Mouse (Mus musculus): ENCODE data around the gene Slc7a1. TPM values are rescaled to one million over a fixed set of nuclear protein-coding genes. Genes with fewer than 3 reads are reported as not detected.
A peak's percentile ranks its signal among the peaks of the same experiment; 100 is the strongest.

Slc7a1 gene
- polyA plus RNA-seq (2014; fragmentation: Nextera tagmentation; extraction: Ambion mirVana): 22.5 and 23.0 TPM in 2 replicates

DNA sequence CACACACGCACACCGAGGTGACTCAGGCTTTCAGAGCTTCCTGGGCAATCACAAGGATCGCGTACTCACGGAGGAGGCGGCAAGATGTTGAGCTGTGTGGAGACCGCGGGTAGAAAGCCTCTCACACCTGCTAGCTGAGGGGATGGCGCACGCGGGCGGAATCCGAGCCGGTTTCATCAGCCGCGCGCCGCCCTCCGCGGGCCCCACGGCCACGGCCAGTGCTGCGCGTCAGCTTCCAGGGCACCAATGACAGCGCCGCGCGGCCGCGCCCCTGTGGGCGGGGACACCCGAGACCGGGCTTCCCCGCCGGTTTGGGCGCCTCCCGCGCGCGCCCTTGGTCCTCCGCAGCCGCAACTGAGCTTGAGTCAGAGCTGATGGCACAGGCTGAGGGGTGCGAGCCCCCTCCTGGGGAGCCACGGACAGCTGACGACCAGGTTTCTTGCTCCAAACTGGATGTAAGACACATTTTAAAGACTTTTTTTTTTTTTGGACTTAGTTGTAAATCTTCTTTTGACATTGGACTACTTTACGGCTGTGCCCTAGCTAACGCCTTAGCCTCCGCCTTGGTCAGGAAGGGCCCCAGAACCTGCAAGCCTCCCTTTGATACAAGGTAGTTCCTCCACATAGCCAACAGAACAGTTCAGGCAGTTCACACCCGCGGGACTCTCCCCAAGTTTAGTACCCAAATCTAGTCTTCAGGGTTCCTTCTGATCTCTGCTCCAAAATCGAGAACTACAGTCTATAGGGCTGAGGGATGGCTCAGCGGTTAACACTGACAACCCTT lies at the start of gene Slc7a1:
Gene Slc7a1 (minus strand): TSS at position 245 of the 784 bp plus-strand sequence.
- H3K27ac ChIP-seq (replicated peaks in 1 of 2; ENCODE audit: control insufficient read depth in 1 of 2, insufficient read depth in 1 of 2, low read depth in 2 of 2, low read length in 2 of 2): peak within 1 kb of the TSS; percentile 67 to 72; a peak in 3 of 4 replicates
- peak within 1 kb of the TSS; percentile 87 for H3K9ac ChIP-seq (ENCODE audit: low read length)
- peak within 1 kb of the TSS; percentile 97 for H3K4me2 ChIP-seq (ENCODE audit: low read length)
- ATAC-seq (ENCODE audit: insufficient number of reproducible peaks, insufficient read depth, low FRiP score, low read depth): peak; percentile 91
- peaks cover 2 to 13% of the 10 kb centered on the region in 2 experiments; a peak in 3 of 4 replicates for H3K4me1 ChIP-seq (ENCODE audit: control insufficient read depth in 2 of 2, insufficient read depth in 2 of 2, low read length in 2 of 2)
- no peaks in the 10 kb centered on the region for H3K27me3 ChIP-seq (ENCODE audit: control insufficient read depth, insufficient read depth, low read length)
- H3K9me3 ChIP-seq (ENCODE audit: control insufficient read depth, low read length): no peaks in the 10 kb centered on the region
- WGBS: 3% methylated on average over 37 of the region's 52 CpGs
- H3K36me3 ChIP-seq (ENCODE audit: control insufficient read depth, insufficient read depth, low read length): peaks cover 4% of the 10 kb centered on the region; the same call in 1 of the 2 replicates
- peak within 1 kb of the TSS; percentile 86 for H3K4me3 ChIP-seq (ENCODE audit: control insufficient read depth in 1 of 2, insufficient read depth in 1 of 2, low read depth in 1 of 2, low read length in 2 of 2)

DNA sequence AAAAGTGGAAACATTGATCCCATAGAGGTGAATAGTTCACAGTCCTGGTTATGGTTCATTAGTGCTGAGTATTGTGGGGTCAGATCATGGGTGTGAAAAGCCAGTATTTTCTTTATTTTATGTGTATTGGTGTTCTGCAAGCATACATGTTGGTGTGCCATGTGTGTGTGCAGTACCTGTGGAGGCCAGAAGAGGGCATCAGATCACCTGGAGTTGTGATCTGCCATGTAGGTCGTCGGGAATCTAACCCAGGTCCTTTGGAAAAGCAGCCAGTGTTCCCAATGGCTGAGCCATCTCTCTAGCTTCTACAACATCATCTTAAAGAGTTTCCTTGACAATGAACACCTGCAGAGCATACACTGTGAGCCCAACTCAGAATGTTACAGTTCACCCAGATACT lies 45.3 kb upstream of the Slc7a1 start:
- Histone ChIP-seq H3K4me3 (ENCODE audit: control insufficient read depth in 1 of 2, insufficient read depth in 1 of 2, low read depth in 1 of 2, low read length in 2 of 2) (no peak overlapping the region), H3K9me3 (ENCODE audit: control insufficient read depth, low read length) (no peaks in the 10 kb centered on the region), H3K9ac (ENCODE audit: low read length) (no peak overlapping the region), H3K27ac (replicated peaks in 1 of 2; ENCODE audit: control insufficient read depth in 1 of 2, insufficient read depth in 1 of 2, low read depth in 2 of 2, low read length in 2 of 2) (no peak overlapping the region), H3K4me2 (ENCODE audit: low read length) (no peak overlapping the region), H3K4me1 (ENCODE audit: control insufficient read depth in 2 of 2, insufficient read depth in 2 of 2, low read length in 2 of 2) (peaks cover 9 to 13% of the 10 kb centered on the region in 2 experiments), H3K36me3 (ENCODE audit: control insufficient read depth, insufficient read depth, low read length) (no peaks in the 10 kb centered on the region), H3K27me3 (ENCODE audit: control insufficient read depth, insufficient read depth, low read length) (no peaks in the 10 kb centered on the region)
- WGBS: 89% methylated on average over 2 of the region's 2 CpGs
- ATAC-seq (ENCODE audit: insufficient number of reproducible peaks, insufficient read depth, low FRiP score, low read depth): no peak

DNA sequence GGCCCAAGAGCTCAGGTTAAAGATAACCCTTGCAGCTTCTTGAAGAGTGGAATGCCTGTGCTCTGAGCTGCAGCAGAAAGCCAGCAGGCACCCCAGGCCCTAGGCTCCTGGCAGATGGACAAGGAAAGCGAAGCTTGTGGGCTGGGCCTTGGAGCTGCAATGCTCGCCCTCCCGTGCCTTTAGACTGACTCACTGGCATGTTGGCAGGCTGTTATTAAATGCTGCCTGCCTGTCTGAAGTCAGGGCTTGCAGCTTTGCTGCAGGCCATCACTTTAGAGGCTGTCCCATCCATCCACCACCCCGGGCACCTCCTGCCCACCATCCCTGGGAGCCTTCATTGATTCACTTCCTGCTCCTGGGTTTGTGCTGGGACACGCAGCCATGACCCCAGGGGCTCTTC lies 44.0 kb upstream of the Slc7a1 start:
- Histone ChIP-seq H3K27ac (replicated peaks in 1 of 2; ENCODE audit: control insufficient read depth in 1 of 2, insufficient read depth in 1 of 2, low read depth in 2 of 2, low read length in 2 of 2) (peak overlapping the region; percentile 34 to 55), H3K36me3 (ENCODE audit: control insufficient read depth, insufficient read depth, low read length) (no peaks in the 10 kb centered on the region), H3K4me3 (ENCODE audit: control insufficient read depth in 1 of 2, insufficient read depth in 1 of 2, low read depth in 1 of 2, low read length in 2 of 2) (no peak overlapping the region), H3K27me3 (ENCODE audit: control insufficient read depth, insufficient read depth, low read length) (no peaks in the 10 kb centered on the region), H3K4me1 (ENCODE audit: control insufficient read depth in 2 of 2, insufficient read depth in 2 of 2, low read length in 2 of 2) (peaks cover 9 to 13% of the 10 kb centered on the region in 2 experiments), H3K9me3 (ENCODE audit: control insufficient read depth, low read length) (no peaks in the 10 kb centered on the region), H3K4me2 (ENCODE audit: low read length) (no peak overlapping the region), H3K9ac (ENCODE audit: low read length) (no peak overlapping the region)
- 38% methylated on average over 5 of the region's 5 CpGs for WGBS
- ATAC-seq (ENCODE audit: insufficient number of reproducible peaks, insufficient read depth, low FRiP score, low read depth): peak; percentile 70; the same call in 1 of the 2 replicates

DNA sequence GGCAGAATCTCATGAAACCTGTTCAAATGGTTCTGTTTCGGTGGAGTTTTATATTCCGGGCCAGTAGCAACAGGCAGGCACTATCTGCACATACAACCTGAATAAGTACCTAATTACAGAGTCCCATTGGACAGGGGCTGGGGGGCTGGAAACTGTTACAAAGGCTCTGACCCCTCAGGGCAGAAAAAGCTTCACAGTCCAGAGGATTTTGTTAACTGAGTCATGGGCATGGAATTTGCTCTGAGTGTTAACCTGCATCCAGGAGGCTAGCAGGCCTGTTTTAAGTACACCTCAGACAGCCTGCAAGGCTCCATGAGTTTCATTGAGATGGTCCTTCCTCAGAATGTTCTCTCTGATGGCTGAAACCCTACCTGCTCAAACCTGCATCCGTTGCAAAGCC lies 36.0 kb upstream of the Slc7a1 start:
- no peak overlapping the region for H3K4me3 ChIP-seq (ENCODE audit: control insufficient read depth in 1 of 2, insufficient read depth in 1 of 2, low read depth in 1 of 2, low read length in 2 of 2)
- H3K27me3 ChIP-seq (ENCODE audit: control insufficient read depth, insufficient read depth, low read length): no peaks in the 10 kb centered on the region
- no peak overlapping the region for H3K9ac ChIP-seq (ENCODE audit: low read length)
- H3K4me1 ChIP-seq (ENCODE audit: control insufficient read depth in 2 of 2, insufficient read depth in 2 of 2, low read length in 2 of 2): no peaks in the 10 kb centered on the region
- no peak overlapping the region for H3K4me2 ChIP-seq (ENCODE audit: low read length)
- no peaks in the 10 kb centered on the region for H3K36me3 ChIP-seq (ENCODE audit: control insufficient read depth, insufficient read depth, low read length)
- ATAC-seq (ENCODE audit: insufficient number of reproducible peaks, insufficient read depth, low FRiP score, low read depth): no peak
- no peaks in the 10 kb centered on the region for H3K9me3 ChIP-seq (ENCODE audit: control insufficient read depth, low read length)
- 83% methylated on average over 3 of the region's 3 CpGs for whole genome bisulfite sequencing
- H3K27ac ChIP-seq (replicated peaks in 1 of 2; ENCODE audit: control insufficient read depth in 1 of 2, insufficient read depth in 1 of 2, low read depth in 2 of 2, low read length in 2 of 2): no peak overlapping the region

DNA sequence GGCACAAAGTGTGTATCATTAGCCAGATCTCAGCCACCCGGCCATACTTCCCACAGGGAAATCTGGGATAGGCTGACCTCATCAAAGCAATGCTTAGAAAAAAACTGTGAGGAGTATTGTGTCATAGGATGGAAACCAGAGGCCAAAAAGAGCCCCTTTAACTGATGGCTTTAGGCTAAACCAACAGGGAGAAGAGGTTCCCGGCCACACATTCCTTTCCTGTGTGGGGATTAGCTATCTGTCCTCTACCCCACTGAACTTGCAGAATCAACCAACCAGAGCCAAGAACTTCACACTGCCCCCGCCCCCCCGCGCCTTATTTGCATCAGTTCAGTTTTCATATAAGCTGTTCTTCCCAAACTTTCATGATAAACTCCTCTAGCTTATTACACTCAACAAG lies 32.4 kb upstream of the Slc7a1 start:
- no peaks in the 10 kb centered on the region for H3K4me1 ChIP-seq (ENCODE audit: control insufficient read depth in 2 of 2, insufficient read depth in 2 of 2, low read length in 2 of 2)
- H3K9me3 ChIP-seq (ENCODE audit: control insufficient read depth, low read length): no peaks in the 10 kb centered on the region
- H3K4me2 ChIP-seq (ENCODE audit: low read length): no peak overlapping the region
- 66% methylated on average over 5 of the region's 5 CpGs for WGBS
- ATAC-seq (ENCODE audit: insufficient number of reproducible peaks, insufficient read depth, low FRiP score, low read depth): no peak
- no peak overlapping the region for H3K27ac ChIP-seq (replicated peaks in 1 of 2; ENCODE audit: control insufficient read depth in 1 of 2, insufficient read depth in 1 of 2, low read depth in 2 of 2, low read length in 2 of 2)
- no peak overlapping the region for H3K4me3 ChIP-seq (ENCODE audit: control insufficient read depth in 1 of 2, insufficient read depth in 1 of 2, low read depth in 1 of 2, low read length in 2 of 2)
- no peaks in the 10 kb centered on the region for H3K36me3 ChIP-seq (ENCODE audit: control insufficient read depth, insufficient read depth, low read length)
- H3K27me3 ChIP-seq (ENCODE audit: control insufficient read depth, insufficient read depth, low read length): no peaks in the 10 kb centered on the region
- no peak overlapping the region for H3K9ac ChIP-seq (ENCODE audit: low read length)

DNA sequence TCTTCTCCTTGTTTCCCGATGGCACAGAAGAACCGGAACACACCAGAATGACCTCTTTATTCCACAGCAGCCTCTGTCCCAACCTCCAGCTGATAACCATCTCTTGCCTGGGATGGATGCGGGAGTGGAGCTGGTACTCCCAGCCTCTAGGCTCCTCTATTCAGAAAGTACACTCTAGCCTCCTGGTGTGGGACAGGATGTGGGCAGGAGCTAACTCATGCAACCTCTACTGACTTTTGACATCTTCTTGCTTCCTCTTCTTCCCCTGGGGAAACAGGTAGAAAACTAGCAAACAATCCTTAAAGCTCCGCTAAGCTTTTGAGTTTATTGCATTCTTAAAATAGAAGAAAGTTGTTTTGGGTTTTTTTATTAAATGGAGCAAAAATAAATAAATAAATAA lies 29.1 kb upstream of the Slc7a1 start:
- no peaks in the 10 kb centered on the region for H3K36me3 ChIP-seq (ENCODE audit: control insufficient read depth, insufficient read depth, low read length)
- H3K4me3 ChIP-seq (ENCODE audit: control insufficient read depth in 1 of 2, insufficient read depth in 1 of 2, low read depth in 1 of 2, low read length in 2 of 2): no peak overlapping the region
- no peak overlapping the region for H3K27ac ChIP-seq (replicated peaks in 1 of 2; ENCODE audit: control insufficient read depth in 1 of 2, insufficient read depth in 1 of 2, low read depth in 2 of 2, low read length in 2 of 2)
- H3K9ac ChIP-seq (ENCODE audit: low read length): no peak overlapping the region
- no peaks in the 10 kb centered on the region for H3K27me3 ChIP-seq (ENCODE audit: control insufficient read depth, insufficient read depth, low read length)
- H3K4me1 ChIP-seq (ENCODE audit: control insufficient read depth in 2 of 2, insufficient read depth in 2 of 2, low read length in 2 of 2): no peaks in the 10 kb centered on the region
- WGBS: 77% methylated on average over 4 of the region's 4 CpGs
- H3K9me3 ChIP-seq (ENCODE audit: control insufficient read depth, low read length): no peaks in the 10 kb centered on the region
- no peak overlapping the region for H3K4me2 ChIP-seq (ENCODE audit: low read length)
- no peak for ATAC-seq (ENCODE audit: insufficient number of reproducible peaks, insufficient read depth, low FRiP score, low read depth)

DNA sequence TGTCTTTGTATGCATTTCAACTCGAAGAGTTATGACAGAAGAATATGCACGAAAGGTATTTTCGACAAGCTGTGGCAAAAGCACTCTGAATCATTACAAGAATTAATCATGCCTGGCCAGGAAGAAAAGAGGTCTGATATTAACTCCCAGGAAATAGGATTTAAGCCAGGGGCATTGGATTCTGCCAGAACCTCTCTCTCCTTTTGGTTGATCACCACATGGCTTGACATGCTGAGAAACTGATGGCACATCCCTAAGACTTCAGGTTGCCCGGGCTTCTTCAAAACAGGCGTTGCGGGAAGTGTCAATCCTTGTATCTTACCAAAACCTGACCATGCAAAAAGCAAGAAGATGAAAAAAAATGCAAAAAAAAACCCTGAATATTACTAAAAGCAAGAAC lies 25.4 kb upstream of the Slc7a1 start:
- H3K4me2 ChIP-seq (ENCODE audit: low read length): no peak overlapping the region
- WGBS: 85% methylated on average over 6 of the region's 6 CpGs
- no peaks in the 10 kb centered on the region for H3K27me3 ChIP-seq (ENCODE audit: control insufficient read depth, insufficient read depth, low read length)

More for the DNA sequence above, 25.4 kb upstream of the Slc7a1 start:
- H3K9me3 ChIP-seq (ENCODE audit: control insufficient read depth, low read length): no peaks in the 10 kb centered on the region
- no peak overlapping the region for H3K9ac ChIP-seq (ENCODE audit: low read length)
- no peaks in the 10 kb centered on the region for H3K4me1 ChIP-seq (ENCODE audit: control insufficient read depth in 2 of 2, insufficient read depth in 2 of 2, low read length in 2 of 2)
- no peak overlapping the region for H3K4me3 ChIP-seq (ENCODE audit: control insufficient read depth in 1 of 2, insufficient read depth in 1 of 2, low read depth in 1 of 2, low read length in 2 of 2)
- ATAC-seq (ENCODE audit: insufficient number of reproducible peaks, insufficient read depth, low FRiP score, low read depth): no peak
- no peaks in the 10 kb centered on the region for H3K36me3 ChIP-seq (ENCODE audit: control insufficient read depth, insufficient read depth, low read length)
- H3K27ac ChIP-seq (replicated peaks in 1 of 2; ENCODE audit: control insufficient read depth in 1 of 2, insufficient read depth in 1 of 2, low read depth in 2 of 2, low read length in 2 of 2): no peak overlapping the region

Measured in heart, embryonic 14.5 days (tissue).